11 mouse cellular contexts compared by ENCODE assay signal in genomic region chr2:33933606-33934510, GRCm38 (mm10). TPM values are rescaled to one million over a fixed set of nuclear protein-coding genes. Genes with fewer than 3 reads are reported as not detected.
DNase-seq lines count a peak whose midpoint lies in the region; ATAC-seq lines count a peak whose summit lies in the region.
"Had no signal": no experiment of that assay in that cellular context is flagged by ENCODE, and none has a peak within 500 bp of the region (broad histone marks: within the 10 kb centered on the region; RNA-seq: fewer than 3 reads in every experiment).

No protein-coding gene starts in this region.

- no peak overlapping the region for H3K4me3 ChIP-seq in kidney, embryonic 14.5 days (ENCODE audit: low read length)
- H3K4me3 ChIP-seq: midbrain, embryonic 12.5 days had no signal

- H3K36me3 ChIP-seq in kidney, embryonic 14.5 days (ENCODE audit: control insufficient read depth, insufficient read depth, low read length) = no peaks in the 10 kb centered on the region
- H3K36me3 ChIP-seq: midbrain, embryonic 12.5 days had no signal

- H3K27me3 ChIP-seq in kidney, embryonic 14.5 days (ENCODE audit: control insufficient read depth, insufficient read depth, low read length) = no peaks in the 10 kb centered on the region
- H3K27me3 ChIP-seq: midbrain, embryonic 12.5 days had no signal

- DNase-seq in kidney, postnatal 36 days = no peak
- DNase-seq in R1 (ENCODE audit: low read depth, low spot score) = peak; percentile 45
- no peak for DNase-seq in left cerebral cortex, adult 8-10 months (ENCODE audit: low spot score in 2 of 2)
- no peak for DNase-seq in left cerebral cortex, postnatal 25 days (ENCODE audit: low spot score in 2 of 2)
- no peak for DNase-seq in right cerebral cortex, postnatal 36 days (ENCODE audit: low spot score in 2 of 2)
- DNase-seq: gastrocnemius, postnatal 14 days had no signal

- H3K27ac ChIP-seq in kidney, embryonic 14.5 days (ENCODE audit: low read depth, low read length) = no peak overlapping the region
- H3K27ac ChIP-seq: midbrain, embryonic 12.5 days had no signal

- 66% methylated on average over 10 of the region's 10 CpGs for WGBS in kidney, embryonic 14.5 days

- H3K9me3 ChIP-seq in kidney, embryonic 14.5 days (ENCODE audit: control insufficient read depth, low read length) = no peaks in the 10 kb centered on the region
- H3K9me3 ChIP-seq: midbrain, embryonic 12.5 days had no signal

- intact Hi-C loops in left cerebral cortex, postnatal 25 days (cut with DNase I) = no loop called here

- no peaks in the 10 kb centered on the region for H3K4me1 ChIP-seq in kidney, embryonic 14.5 days (ENCODE audit: control insufficient read depth, insufficient read depth, low read length)
- H3K4me1 ChIP-seq: midbrain, embryonic 12.5 days had no signal

- 0 out of 2 replicates have a peak, but pooled peaks have one; percentile 57 for ATAC-seq in kidney, embryonic 14.5 days (ENCODE audit: low FRiP score, low TSS enrichment)
- peak; percentile 53 to 67; a peak in 2 of 4 replicates for ATAC-seq in hematopoietic stem cell, adult 5-6 weeks (replicated peaks in 1 of 2; ENCODE audit: insufficient read depth in 1 of 2, low FRiP score in 2 of 2, low TSS enrichment in 1 of 2, low read depth in 1 of 2, poor library complexity in 2 of 2, severe bottlenecking in 2 of 2)
- ATAC-seq in monocyte, adult 5-6 weeks (replicated peaks; ENCODE audit: insufficient number of reproducible peaks, low FRiP score, low TSS enrichment, poor library complexity, severe bottlenecking) = peak; percentile 70
- ATAC-seq: Patski had no signal

- H3K4me2 ChIP-seq in kidney, embryonic 14.5 days (replicated peaks; ENCODE audit: low read depth, low read length) = no peak overlapping the region
- H3K4me2 ChIP-seq: midbrain, embryonic 12.5 days had no signal

- no peak overlapping the region for H3K9ac ChIP-seq in kidney, embryonic 14.5 days (ENCODE audit: low read depth, low read length)
- H3K9ac ChIP-seq: midbrain, embryonic 12.5 days had no signal

RNA-seq across cellular contexts. Expression of gene Mvb12b, which starts 46.1 kb away (rescaled TPM):
- polyA plus RNA-seq in kidney, embryonic 14.5 days (2014; fragmentation: Nextera tagmentation; extraction: Ambion mirVana) = 14.7 and 18.8 TPM in 2 replicates
- 19.3 and 21.6 TPM in 2 replicates for total RNA-seq in hematopoietic stem cell, adult 5-6 weeks (2017)
- 1.9 to 11.9 TPM (median 6.7 TPM) in 3 replicates for total RNA-seq in monocyte, adult 5-6 weeks (2017)
- total RNA-seq in left cerebral cortex, adult 8-10 months (2022) = 10 to 100 TPM; 76.9 to 87.4 (median 79.7) TPM
- 10 to 100 TPM; 83.9 to 86.7 TPM for total RNA-seq in left cerebral cortex, postnatal 25 days (2021)
